Mouse (Mus musculus) forebrain, embryonic 14.5 days (tissue): ENCODE data around the gene Hes5. TPM values are rescaled to one million over a fixed set of nuclear protein-coding genes. Genes with fewer than 3 reads are reported as not detected.
A peak's percentile ranks its signal among the peaks of the same experiment; 100 is the strongest.

Experiments
- ATAC-seq: fragments of 200-750 bp; cut with Nextera tagmentation; 2 replicates; pipeline ENCODE4 v1.8.0; 2017; ENCODE audit warnings: mild to moderate bottlenecking, moderate library complexity
- DNase-seq: peaks from one replicate; pipeline ENCODE4 v3.0.0-alpha.2; 2015; ENCODE audit warnings: low spot score
- H3K27ac ChIP-seq: fragments of 300-500 bp; sonication (generic); 2 replicates; pipeline ENCODE4 v1.5.1; 2014; ENCODE audit warnings: low read depth, mild to moderate bottlenecking, control low read depth, low read length, moderate library complexity
- H3K27me3 ChIP-seq: fragments of 300-500 bp; sonication (generic); replicated peaks from 2 replicates; pipeline ENCODE4 v1.6.1; 2014; ENCODE audit warnings: low read length, control low read depth, mixed read lengths; ENCODE audit not compliant: control insufficient read depth, insufficient read depth
- H3K36me3 ChIP-seq: fragments of 300-500 bp; sonication (generic); 2 replicates; pipeline ENCODE4 v1.6.1; 2014; ENCODE audit warnings: low read length, control low read depth; ENCODE audit not compliant: control insufficient read depth, insufficient read depth
- H3K4me1 ChIP-seq: fragments of 300-500 bp; sonication (generic); 2 replicates; pipeline ENCODE4 v1.6.1; 2014; ENCODE audit warnings: antibody characterized with exemption, low read length, control low read depth; ENCODE audit not compliant: control insufficient read depth, insufficient read depth
- H3K4me2 ChIP-seq: fragments of 300-500 bp; sonication (generic); 2 replicates; pipeline ENCODE4 v1.6.1; 2014; ENCODE audit warnings: mild to moderate bottlenecking, control low read depth, low read length
- H3K4me3 ChIP-seq: fragments of 300-500 bp; sonication (generic); 2 replicates; pipeline ENCODE4 v1.5.1; 2014; ENCODE audit warnings: low read depth, low read length, control low read depth
- H3K9ac ChIP-seq: fragments of 300-500 bp; sonication (generic); 2 replicates; pipeline ENCODE4 v1.6.1; 2014; ENCODE audit warnings: mild to moderate bottlenecking, low read length, control low read depth, moderate library complexity
- H3K9me3 ChIP-seq: fragments of 300-500 bp; sonication (generic); replicated peaks from 2 replicates; pipeline ENCODE4 v1.6.1; 2016; ENCODE audit warnings: low read length, control low read depth, mixed read lengths; ENCODE audit not compliant: control insufficient read depth
- WGBS: fragments of 180-500 bp; shearing (Covaris S2); extraction: QIAGEN DNeasy Blood & Tissue Kit; methylation state at CpG from one replicate; pipeline ENCODE4 v1.1.7; 2014; 5-methylcytosine and 5-hydroxymethylcytosine counted together
- polyA plus RNA-seq: library from polyadenylated mRNA; unstranded; fragments of >200 nt; fragmentation: Nextera tagmentation; extraction: Ambion mirVana; gene quantifications from 2 replicates; pipeline ENCODE4 v1.2.1, GENCODE M21; 2014

The Hes5 gene
- polyA plus RNA-seq, 1 experiment from 2014 or later, result 86.0 TPM

DNA sequence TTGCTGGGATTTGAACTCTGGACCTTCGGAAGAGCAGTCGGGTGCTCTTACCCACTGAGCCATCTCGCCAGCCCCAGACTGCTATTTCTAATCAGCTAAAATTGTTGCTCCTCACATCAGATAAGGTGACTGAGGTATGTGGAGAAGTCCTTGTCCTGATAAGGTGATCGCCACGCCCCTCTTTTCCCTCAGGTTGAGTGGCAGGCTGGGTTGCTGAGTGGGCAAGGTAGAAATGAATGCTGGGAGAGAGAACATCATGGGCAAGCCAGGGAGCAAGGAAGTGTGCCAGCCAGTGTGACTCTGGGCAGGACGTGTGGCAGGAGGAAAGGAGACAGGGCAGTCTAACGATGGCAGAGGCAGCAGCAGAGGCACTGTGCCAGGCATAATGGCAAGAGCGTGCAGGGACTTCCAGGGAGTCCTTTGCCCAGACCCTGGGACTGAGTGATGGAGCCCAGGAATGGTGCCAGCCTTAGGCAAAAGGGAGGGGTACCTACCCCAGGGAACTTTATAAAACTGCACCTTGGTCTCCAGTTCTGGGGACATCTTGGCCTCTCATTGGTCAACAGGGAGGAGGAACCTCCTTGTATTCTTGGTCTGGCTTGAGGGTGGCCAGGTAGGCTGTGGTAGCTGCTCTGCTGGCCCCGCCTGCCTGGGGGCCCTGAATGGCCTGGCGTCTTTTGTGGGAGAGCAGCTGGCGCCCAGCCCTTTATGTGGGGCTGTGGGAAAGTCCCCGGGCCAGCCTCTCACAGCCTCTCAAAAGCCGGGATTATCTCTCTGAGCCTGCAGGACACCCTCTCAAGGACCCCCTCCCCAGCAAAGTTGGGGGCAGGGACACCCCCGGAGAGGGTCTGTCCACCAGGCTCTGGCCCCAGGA, 12.4 kb upstream of the Hes5 start:
- DNase-seq, result peak; percentile 92
- peak; percentile 76 for ATAC-seq
- peak overlapping the region; percentile 2; the same call in 1 of the 2 replicates for H3K9ac ChIP-seq
- H3K27me3 ChIP-seq, result no peaks in the 10 kb centered on the region
- peak overlapping the region; percentile 33; the same call in 1 of the 2 replicates for H3K4me2 ChIP-seq
- H3K27ac ChIP-seq, result peak overlapping the region; percentile 89
- no peaks in the 10 kb centered on the region for H3K36me3 ChIP-seq
- peaks cover 27% of the 10 kb centered on the region for H3K4me1 ChIP-seq
- H3K9me3 ChIP-seq, result no peaks in the 10 kb centered on the region
- no peak overlapping the region for H3K4me3 ChIP-seq
- 31% methylated on average over 14 of the region's 14 CpGs for WGBS

DNA sequence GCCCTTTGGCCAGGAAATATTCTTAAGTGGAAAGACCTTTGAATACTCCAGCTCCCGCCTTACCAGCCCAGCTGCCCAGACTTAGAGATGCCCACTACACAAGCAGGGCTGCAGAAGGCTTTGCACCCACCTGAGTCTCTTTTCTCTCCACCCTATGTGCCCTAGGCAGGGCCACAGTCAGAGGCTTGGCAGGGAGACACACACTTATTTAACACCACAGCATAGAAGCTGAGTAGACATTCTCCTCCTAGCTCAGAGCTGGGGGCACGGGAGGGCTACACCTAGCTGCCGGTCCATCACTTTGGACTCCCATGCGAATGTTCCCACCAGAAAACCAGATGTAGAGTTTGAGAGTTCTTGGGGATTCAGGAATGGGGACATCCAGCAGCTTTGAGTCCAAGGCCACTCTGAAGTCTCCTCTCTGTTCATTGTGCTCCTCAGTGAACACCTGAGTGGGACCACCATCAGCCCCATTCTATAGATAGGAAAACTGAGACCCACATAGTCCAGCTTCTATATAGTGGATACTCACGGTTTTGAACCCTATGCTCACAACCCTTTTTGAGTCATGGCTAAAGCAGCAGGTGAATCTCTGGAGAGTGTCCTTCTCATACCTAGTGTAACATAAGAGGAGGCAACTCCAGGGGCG, 11.7 kb upstream of the Hes5 start:
- 28% methylated on average over 6 of the region's 6 CpGs for WGBS
- DNase-seq (no peak), ATAC-seq (peak; percentile 4; the same call in 1 of the 2 replicates)
- H3K27ac ChIP-seq, result peak overlapping the region; percentile 89
- no peaks in the 10 kb centered on the region for H3K36me3 ChIP-seq
- H3K4me2 ChIP-seq, result peak overlapping the region; percentile 33; the same call in 1 of the 2 replicates
- H3K9ac ChIP-seq, result peak overlapping the region; percentile 2; the same call in 1 of the 2 replicates
- H3K4me1 ChIP-seq, result peaks cover 32% of the 10 kb centered on the region
- H3K27me3 ChIP-seq, result no peaks in the 10 kb centered on the region
- H3K9me3 ChIP-seq, result no peaks in the 10 kb centered on the region
- H3K4me3 ChIP-seq, result no peak overlapping the region

DNA sequence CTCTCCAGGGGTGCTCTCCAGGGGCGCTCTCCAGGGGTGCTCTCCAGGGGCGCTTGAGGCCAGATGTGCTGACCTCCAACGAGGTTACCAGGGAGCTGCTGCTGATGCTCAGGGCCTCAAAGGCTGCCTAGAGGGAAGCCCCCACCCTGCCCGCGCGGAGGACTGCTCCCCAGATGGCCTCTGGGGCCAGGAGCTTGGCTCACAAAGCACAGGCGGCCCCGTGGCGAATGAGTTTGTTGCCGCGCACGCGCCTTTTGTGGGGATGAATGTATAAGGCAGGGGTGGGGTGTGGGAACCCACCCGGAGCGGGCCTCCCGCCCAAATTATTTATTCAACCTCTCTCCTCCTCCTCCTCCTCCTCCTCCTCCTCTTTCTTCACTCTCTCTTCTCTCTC, 11.1 kb upstream of the Hes5 start:
- WGBS, result 3% methylated on average over 16 of the region's 16 CpGs
- DNase-seq (peak; percentile 85), ATAC-seq (0 out of 2 replicates have a peak, but pooled peaks have one; percentile 8)
- Histone ChIP-seq H3K4me2 (peak overlapping the region; percentile 33; the same call in 1 of the 2 replicates), H3K9ac (no peak overlapping the region), H3K9me3 (no peaks in the 10 kb centered on the region), H3K36me3 (no peaks in the 10 kb centered on the region), H3K27ac (peak overlapping the region; percentile 89), H3K4me1 (peaks cover 32% of the 10 kb centered on the region), H3K27me3 (no peaks in the 10 kb centered on the region), H3K4me3 (no peak overlapping the region)

DNA sequence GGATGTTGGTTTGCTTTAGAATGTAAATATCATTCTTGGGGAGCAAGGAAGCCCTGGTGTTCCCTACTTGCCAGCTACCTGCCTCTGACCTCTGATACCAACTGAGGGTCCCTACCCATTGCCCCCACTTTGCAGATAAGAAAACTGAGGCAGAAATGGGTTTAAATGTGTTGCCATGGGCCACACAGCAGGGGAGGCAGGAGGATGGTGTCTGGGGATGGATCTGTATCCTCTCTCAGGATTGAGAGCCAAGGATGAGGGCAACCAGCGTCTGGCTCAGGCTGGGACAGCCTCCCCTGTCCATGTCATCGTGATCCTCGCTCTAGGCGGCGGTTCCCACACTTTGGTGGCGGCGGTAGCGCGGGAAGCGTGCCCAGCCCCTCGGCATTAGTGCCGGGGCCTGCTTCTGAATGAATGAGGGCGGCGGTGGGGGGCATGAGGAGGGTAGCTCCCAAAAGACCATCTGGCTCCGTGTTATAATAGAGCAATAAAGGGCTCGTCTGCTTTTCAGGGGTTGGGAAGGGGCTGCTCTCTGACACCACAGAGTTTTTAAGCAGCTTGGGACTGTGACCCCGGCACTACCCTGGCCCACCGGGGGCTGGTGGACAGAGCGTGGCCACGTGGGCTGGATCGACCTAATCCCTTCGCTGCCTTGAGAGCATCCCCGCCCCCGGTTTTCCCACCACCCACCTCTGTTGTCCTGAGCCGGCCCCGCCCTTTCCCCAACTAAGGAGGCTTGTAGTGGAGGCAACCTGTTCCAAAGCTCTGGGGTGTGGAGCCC, 8.1 kb upstream of the Hes5 start:
- Histone ChIP-seq H3K27me3 (0 out of 2 replicates have a peak, but pooled peaks cover 3% of the 10 kb centered on the region), H3K9me3 (no peaks in the 10 kb centered on the region), H3K4me3 (no peak overlapping the region), H3K27ac (peak overlapping the region; percentile 63; the same call in 1 of the 2 replicates), H3K4me1 (peaks cover 32% of the 10 kb centered on the region), H3K9ac (peak overlapping the region; percentile 32; the same call in 1 of the 2 replicates), H3K4me2 (peak overlapping the region; percentile 25; the same call in 1 of the 2 replicates), H3K36me3 (no peaks in the 10 kb centered on the region)
- WGBS, result under 1% methylated on average over 26 of the region's 26 CpGs
- peak; percentile 60 for ATAC-seq
- DNase-seq, result peak; percentile 86

DNA sequence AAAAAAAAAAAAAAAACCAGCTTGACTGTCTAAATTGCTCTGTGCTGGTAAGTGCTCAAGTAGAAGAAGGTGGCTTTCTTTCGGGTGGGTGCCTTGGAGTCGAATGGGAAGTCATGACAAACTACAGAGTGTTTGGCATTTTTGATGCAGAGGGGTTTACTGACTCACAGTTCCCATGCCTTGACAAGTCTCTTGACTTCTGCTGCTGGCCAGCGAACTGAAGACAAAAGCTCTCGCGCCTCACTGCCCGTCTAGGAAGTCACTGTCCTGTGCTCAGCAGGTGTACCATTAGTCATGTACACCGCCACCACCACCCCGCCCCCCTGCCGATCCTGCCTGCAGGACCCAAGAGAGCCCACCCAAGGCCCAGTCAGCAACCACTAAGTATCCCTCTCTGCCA, 4.1 kb upstream of the Hes5 start:
- Histone ChIP-seq H3K4me1 (peaks cover 46% of the 10 kb centered on the region), H3K9ac (no peak overlapping the region), H3K36me3 (no peaks in the 10 kb centered on the region), H3K9me3 (no peaks in the 10 kb centered on the region), H3K27me3 (0 out of 2 replicates have a peak, but pooled peaks cover 3% of the 10 kb centered on the region), H3K4me3 (no peak overlapping the region), H3K27ac (no peak overlapping the region), H3K4me2 (no peak overlapping the region)
- ATAC-seq, result no peak
- WGBS, result 50% methylated on average over 9 of the region's 9 CpGs
- DNase-seq, result no peak

DNA sequence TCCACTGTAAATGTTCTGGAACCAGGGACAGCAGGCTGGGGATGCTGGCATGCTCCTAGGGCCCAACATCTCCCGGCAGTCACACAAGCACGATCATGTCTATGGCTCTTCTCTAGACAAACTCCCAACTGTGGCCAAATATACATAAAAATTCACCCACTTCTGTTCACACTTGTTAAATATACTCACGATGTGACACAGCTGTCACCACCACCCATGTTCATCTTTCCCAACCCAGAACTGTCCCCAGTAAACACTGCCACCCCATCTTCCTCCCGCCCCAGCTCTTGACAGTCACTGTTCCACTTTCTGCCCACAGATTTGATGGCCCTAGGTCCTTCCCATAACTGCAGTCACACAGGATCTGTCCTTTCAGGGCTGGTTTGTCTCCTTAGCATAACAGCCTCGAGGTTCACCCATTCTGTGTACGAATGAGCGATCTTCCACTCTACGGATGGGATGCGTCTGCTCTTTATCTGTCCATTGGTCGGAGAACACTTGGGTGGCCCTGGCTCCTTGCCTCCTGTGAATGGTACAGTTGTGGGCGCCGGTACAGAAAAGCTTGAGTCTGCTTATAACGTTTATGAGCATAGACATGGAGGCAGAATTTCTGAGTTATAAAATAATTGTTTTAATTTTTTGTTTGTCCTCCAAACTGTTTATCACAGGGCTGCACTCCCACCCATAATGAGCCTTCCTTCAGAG, 3.3 kb upstream of the Hes5 start:
- Histone ChIP-seq H3K4me3 (no peak overlapping the region), H3K4me2 (peak overlapping the region; percentile 49), H3K36me3 (no peaks in the 10 kb centered on the region), H3K27ac (peak overlapping the region; percentile 68; the same call in 1 of the 2 replicates), H3K27me3 (0 out of 2 replicates have a peak, but pooled peaks cover 3% of the 10 kb centered on the region), H3K9me3 (no peaks in the 10 kb centered on the region), H3K9ac (0 out of 2 replicates have a peak overlapping the region, but pooled peaks have one; percentile 22), H3K4me1 (peaks cover 52% of the 10 kb centered on the region)
- no peak for DNase-seq
- ATAC-seq, result no peak
- 29% methylated on average over 13 of the region's 13 CpGs for WGBS

DNA sequence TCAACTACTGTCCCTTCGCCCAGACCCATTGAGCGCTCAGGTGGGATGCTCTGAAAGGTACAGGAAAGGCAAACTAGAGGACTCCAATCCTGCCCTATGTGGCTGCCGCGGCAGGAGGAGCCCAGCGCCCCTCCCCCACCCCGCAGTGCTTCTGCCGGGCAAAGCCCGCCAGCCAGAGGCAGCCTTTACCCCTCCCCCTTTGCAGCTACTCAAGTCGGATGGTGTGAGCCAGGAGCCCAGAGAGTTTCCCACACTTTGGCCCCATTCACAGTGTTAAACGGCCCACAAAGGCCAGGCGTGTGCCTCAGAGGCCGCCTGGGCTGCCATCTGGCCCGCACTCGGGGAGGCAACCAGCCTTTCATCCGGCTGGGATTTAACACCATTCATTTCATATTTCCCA, 2.6 kb upstream of the Hes5 start:
- Histone ChIP-seq H3K4me2 (peak overlapping the region; percentile 49), H3K36me3 (no peaks in the 10 kb centered on the region), H3K4me3 (0 out of 2 replicates have a peak overlapping the region, but pooled peaks have one; percentile 1), H3K27ac (peak overlapping the region; percentile 68; the same call in 1 of the 2 replicates), H3K9me3 (no peaks in the 10 kb centered on the region), H3K4me1 (peaks cover 55% of the 10 kb centered on the region), H3K9ac (0 out of 2 replicates have a peak overlapping the region, but pooled peaks have one; percentile 22), H3K27me3 (0 out of 2 replicates have a peak, but pooled peaks cover 3% of the 10 kb centered on the region)
- DNase-seq (peak; percentile 97), ATAC-seq (peak; percentile 64)
- WGBS, result under 1% methylated on average over 15 of the region's 15 CpGs

DNA sequence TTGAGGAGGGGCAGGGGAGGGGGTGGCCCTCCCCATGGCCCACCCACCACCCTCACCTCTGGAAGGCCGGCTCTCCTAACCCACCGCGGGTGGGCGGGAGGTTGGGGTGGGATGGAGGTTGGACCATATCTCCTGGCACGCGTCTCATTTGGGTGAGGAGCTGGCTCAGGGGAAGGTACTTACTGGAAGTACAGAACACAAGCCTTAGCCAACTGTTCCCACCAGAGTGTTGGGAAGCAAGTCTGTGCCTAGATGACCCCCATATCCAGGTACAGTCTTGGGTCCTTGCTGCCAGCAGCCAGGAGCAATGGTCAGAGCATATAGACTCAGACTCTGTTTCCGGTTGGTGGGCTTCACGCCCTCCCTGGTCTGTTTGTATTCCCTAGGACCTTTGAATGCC, 2.1 kb upstream of the Hes5 start:
- Histone ChIP-seq H3K4me2 (peak overlapping the region; percentile 49), H3K9ac (no peak overlapping the region; the same call in 1 of the 2 replicates), H3K4me1 (peaks cover 55% of the 10 kb centered on the region), H3K9me3 (no peaks in the 10 kb centered on the region), H3K27ac (peak overlapping the region; percentile 68), H3K36me3 (no peaks in the 10 kb centered on the region), H3K4me3 (no peak overlapping the region), H3K27me3 (0 out of 2 replicates have a peak, but pooled peaks cover 3% of the 10 kb centered on the region)
- ATAC-seq, result no peak
- 4% methylated on average over 8 of the region's 8 CpGs for WGBS
- DNase-seq, result no peak
